Mouse (Mus musculus) adrenal gland, postnatal 14 days (tissue): Measurements from ENCODE around the gene Fxyd7. TPM values are rescaled to one million over a fixed set of nuclear protein-coding genes. Genes with fewer than 3 reads are reported as not detected.
A peak's percentile ranks its signal among the peaks of the same experiment; 100 is the strongest.

ENCODE experiments used
- DNase-seq: peaks from one replicate; pipeline ENCODE4 v3.0.0; 2021; ENCODE audit warnings: mixed read lengths
- total RNA-seq: library from RNA; stranded (reverse); gene quantifications from 2 replicates; pipeline ENCODE4 v1.2.3, GENCODE M21; 2021

The Fxyd7 gene
- total RNA-seq, 1 experiment from 2014 or later = 3.6 TPM

DNA sequence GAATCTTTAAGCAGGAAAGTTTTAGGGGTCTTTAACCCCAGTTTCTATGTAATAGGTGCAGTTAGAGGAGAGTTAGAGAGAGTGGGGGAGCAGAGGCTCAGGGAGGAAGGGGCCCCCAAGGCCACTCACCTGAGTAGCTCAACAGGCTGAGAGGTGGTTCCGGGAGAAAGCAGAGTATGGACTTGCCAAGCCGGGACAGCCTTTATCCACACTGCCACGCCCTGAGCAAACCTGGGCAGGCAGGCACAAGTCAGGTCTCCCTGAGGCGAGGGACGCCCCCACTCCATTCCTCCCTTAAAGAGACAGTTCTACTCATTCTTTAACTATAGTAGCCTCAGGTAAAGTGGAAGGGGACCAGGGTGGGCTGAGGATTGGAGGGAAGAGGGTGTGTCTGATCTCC, 25.2 kb upstream of the Fxyd7 start, which contains the start of gene Fxyd3:
Gene Fxyd3 (minus strand): TSS at position 213 of the 400 bp plus-strand sequence.
- DNase-seq = no peak

DNA sequence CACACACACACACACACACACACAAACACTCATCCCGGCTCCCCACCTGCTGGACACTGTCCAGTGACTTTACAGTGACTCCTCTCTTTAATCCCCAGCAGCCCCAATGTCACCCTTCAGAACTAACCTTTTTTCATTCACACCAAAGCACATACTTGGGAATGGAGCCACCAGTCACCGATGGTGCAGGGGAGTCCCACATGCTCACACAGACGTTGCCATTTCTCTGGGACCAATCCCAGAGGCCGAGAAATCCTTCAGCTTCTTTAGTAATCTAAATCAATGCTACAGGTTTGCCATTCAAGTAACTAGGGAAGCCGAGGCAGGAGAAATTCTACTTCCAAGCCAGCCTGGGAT, 23.4 kb upstream of the Fxyd7 start:
- no peak for DNase-seq

DNA sequence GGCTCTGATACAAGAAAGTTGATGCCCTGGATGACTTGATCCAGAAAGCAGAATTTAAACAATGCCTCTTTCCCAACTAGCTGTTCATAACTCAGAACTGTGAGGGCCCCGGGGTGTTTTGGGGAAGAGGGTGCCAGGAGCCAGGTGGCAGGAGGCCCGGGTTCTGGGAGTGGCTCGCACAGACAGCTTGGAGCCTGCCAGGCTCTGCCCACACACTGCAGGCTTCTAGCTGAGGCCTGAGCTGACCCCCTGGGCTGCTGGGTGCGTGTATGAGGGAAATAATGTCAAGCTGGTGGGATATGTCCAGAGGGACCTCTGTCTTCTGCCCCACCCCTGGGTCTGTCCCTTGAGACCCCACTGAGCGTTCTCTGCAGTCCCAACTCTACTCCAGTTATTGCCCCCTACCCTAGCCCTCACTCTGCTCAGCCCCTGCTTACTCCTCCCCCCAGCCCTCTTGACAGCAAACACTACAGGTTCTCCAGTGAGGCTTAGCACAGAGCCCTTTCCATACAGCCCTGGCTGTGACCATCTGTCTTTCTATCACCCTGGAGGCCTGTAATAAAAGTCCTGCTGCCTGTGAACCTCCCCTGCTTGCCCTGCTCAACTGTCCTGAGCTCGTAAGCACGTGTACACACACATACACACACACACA, 22.9 kb upstream of the Fxyd7 start:
- DNase-seq = no peak

DNA sequence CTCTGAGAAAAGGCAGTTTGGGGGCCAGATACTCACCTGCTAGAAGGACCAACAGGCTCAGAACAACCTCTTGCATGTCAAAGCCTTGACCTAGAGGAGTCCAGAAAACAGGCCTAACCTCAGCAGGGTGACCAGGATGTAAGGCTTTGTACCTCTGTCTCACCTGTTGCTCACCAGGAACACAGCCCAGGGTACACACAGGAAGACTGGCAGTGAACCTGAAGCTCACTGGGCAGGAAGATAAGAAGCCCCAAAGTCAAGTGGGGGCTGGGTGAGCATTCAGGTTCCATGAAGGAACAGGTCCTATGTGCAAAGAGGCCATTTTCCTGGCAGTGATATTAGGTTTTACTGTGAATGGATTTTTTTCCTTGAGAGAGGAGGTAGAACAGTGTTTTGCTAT, 22.3 kb upstream of the Fxyd7 start:
- no peak for DNase-seq

DNA sequence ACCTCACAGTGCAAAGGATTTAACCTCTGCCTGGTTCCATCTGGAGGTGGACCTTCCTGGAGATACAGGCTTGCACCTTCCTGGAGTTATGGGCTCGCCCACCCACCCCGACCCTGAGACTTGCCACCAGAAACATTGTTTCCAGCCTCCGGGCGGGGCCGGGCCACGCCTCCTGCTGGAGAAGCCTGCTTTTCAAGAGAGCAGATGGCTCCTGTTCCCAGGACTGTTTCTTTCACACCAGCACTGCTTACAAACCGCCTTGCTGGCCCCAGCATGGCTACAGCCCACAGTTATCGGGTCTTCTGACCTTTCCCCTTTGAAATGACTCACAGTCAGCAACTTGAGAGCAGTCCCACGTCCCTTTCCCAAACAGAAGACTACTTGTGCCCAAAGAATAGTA, 21.1 kb upstream of the Fxyd7 start:
- no peak for DNase-seq

DNA sequence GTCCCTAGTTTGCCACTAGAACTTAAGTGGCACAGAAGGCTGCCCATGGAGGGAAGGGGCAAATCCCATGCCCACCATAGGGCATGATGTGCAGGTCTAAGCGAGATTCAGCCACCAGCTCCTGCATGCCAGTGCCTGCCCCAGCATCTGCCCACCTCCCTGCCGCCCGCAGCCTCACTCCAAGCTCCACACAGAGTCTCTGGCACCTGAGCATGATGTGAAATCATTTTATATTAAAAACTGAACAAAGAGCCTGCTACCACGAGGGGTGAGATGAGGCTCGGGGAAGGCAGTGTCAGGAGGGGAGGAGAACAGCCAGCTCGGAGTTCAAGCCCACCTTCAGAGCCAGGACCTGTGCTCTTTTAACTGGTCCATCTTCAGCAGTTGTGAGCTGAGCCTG, 19.1 kb upstream of the Fxyd7 start:
- DNase-seq = no peak

DNA sequence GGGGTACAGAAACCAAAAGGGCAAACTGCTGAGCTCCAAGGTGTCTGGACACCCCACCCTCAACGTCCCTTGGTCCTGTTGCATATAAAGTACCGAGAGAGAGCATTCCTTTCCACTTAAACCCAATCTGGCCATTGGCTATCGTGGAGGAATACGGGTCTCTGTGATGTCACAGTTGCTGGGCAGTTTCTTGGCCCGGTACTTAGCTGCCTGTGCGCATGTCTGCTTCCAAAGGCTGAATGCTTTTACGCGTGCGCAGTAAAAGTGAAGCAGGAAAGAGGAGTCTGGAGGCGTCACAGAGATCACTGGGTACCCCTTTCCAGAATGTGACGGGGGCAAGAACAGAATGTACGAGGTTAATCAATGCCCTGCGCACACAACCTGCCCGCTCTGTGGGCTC, 18.2 kb upstream of the Fxyd7 start:
- no peak for DNase-seq

DNA sequence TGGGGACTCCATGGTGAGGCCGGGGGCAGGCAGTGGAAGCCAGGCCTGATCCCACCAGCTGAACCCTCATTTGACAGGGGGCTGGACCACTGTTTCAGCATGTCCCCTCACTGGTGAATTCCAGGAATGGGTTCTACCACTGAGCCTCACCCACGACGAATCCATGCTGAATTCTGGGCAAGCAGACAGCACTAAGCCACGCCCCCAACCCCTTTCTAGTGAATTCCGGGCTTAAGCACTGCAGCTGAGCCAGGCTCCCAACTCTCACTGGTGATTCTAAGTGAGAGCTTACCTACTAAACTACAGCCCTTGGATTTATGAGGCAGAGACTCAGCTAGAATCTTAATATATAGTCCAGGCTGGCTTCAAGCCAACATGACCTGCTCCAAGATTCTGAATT, 16.6 kb upstream of the Fxyd7 start:
- DNase-seq = peak; percentile 47

DNA sequence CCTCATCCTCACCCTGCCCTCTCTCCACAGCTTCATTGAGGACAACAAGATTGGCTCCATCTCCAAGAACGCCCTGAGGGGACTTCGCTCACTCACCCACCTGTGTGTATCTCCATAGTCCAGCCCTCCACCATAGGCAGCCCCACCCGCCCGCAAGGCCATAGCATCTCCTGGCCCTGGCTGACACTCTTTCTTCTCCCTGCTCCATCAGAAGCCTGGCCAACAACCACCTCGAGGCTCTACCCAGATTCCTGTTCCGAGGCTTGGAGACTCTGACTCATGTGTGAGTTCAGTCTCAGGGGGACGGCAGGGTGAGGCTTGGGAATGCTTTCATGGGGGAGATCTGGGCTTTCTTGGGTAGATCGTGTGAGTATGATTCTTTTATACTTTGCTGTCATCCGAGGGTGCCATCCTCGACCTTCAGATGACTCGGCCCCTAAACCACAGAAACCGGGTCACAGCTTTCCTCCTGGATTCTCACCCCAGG, 11.8 kb upstream of the Fxyd7 start:
- no peak for DNase-seq

DNA sequence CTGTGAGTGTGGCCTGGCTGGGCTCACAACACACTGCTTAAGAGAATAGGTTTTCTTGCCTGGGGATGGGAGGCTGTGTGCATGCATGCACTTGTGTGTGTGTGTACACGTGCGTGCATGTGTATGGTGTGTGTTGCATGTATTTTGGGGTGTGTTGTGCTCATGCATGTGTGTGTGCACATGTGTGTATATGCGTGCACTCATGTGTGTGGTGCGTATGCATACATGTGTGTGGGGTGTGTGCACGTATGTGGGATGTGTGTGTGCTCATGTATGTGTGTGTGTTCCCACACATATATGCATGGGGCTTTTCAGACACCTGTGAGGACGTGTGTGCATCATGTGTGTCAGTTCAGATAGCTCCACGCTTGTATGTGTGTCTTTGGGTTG, 9.3 kb upstream of the Fxyd7 start:
- no peak for DNase-seq

DNA sequence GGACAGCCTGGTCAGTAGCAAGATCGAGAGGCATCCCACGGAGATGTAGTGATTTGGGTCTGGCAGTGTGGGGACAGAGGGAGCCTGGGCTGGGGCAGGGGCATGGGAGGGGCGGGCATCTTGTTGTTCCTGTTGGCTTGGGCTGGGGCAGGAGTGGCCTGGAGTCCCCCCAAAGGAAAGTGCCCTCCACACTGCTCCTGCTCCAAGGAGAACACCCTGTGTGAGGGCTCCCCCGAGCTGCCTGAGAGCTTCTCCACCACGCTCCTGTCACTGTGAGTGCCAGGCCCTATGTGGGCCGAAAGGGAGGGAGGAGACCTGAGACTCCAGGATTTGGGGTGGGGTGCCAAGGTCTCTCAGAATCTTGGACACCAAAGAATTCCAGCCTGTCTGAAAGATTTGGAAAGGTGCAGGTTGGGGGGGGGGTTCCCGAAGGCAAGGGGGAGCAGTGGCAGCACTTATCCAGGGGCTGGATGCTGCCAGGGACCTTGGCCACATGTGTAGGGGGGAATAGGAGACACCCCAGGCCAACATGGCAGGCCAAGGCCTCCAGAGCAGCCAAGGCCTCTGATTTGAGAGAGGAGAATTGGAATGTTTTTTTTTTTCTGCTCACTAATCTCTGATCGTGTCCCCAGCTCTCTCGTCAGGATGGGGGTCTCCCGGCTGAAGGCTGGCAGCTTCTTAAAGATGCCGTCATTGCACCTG, 8.8 kb upstream of the Fxyd7 start:
- peak; percentile 13 for DNase-seq

DNA sequence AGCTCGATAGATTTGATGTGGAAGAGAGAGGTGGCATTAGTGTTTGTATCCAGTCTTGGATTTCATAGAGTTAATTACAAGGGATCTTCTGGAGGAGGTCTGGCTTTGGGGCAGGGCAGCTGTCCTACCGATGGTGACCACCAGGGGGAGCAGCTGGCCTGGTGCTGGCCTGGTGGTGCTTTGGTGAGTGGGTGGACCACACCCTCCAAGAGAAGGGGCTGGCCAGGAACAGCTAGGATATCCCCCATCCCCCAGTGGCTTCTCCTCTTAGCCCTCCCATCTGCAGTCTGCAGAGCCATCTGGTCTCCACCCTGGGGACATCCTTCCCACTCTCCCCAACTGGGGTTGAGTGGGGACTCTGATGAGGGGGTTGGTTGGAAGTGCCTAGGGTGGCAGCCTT, 7.8 kb upstream of the Fxyd7 start, which contains the start of gene Lgi4:
Gene Lgi4 (plus strand): TSS at position 235 of the 400 bp plus-strand sequence.
- DNase-seq = peak; percentile 90

DNA sequence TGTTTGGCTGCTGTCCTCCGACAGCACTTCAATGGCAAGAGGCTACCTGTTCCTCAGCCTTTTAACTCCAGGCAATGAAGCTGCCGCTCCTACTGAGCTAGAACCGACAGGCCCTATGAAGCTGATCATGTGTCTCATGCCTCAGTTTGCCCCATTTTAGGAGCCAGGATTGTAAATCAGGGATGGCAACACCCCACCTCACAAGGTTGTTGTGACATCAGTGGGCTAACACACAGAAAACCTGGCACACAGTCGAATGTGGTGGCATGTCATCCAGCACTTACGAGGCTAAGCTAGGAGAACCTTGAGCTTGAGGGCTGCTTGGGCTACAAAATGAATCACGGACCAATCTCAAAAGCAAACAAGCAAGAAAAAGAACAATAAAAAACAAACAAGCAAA, 6.9 kb upstream of the Fxyd7 start:
- peak; percentile 53 for DNase-seq

DNA sequence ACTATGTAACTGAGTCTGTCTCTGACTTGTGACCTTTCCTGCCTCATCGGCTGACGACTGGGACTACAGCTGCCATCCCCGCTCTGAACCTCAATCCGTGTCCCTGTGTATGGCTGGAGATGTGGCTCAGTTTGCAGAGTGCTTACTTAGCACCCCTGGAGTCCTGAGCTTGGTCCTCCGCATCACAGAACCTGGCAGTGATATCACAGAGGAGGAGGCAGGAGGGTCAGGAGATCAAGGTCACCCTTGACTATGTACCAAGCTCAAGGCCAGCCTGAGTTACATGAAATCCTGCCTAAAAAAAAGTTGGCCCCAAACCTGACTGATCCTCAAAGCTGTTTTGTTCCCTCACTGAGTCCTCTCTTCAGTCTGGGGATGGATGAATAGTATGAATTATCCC, 6.5 kb upstream of the Fxyd7 start:
- DNase-seq = no peak

DNA sequence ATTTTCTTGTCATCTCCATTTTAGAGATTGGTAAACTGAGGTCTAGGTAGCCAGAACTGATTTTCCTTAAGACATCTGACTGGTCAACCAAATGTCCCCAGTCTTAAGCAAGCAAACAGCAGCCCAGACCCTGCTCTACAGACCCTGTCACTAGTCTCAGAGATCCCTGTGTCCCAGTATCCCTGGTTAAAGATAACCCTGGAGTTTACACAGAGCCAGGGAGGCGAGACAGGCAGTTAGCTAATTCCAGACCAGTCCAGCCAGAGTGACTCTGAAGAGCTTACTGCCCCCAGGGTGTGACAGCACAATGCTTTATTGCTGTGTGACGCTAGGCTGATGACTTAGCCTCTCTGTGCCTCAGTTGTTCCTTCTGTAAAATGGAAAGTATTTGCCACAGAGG, 5.8 kb upstream of the Fxyd7 start, which contains the start of gene Fxyd1:
Gene Fxyd1 (minus strand): TSS at position 129 of the 400 bp plus-strand sequence.
- DNase-seq = no peak

DNA sequence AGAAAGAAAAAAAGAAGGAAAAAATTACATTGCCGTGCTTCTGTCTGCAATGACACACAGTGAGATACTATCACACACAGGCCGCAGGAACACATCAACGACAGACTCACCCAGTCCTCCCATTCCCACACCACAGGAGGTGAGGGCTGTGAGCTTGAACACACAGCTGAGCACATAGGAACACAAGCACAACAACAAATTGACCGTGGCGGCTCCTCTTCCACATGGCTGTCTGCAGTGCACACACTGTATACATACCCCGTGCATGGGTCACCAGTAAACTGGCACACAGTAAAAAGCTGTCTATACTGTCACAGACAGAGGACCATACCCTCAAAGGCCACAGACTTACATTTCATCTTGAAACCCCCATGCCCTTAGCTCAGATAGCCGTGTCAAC, 5.2 kb upstream of the Fxyd7 start:
- no peak for DNase-seq

DNA sequence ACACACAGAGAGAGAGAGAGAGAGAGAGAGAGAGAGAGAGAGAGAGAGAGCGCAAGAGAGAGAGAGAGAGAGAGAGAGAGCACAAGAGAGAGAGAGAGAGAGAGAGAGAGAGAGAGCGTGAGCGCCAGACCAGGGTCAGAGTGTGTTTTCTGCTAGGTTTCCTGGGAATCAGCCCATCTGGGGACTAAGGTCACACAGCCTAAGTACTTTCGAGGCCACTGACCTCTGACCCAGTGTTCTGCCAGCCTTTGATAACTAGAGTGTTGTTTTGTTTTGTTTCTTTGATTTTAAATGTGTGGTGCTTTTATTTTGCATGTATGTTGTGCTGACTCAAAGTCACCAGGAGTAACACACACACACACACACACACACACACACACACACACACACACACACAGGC, 4.6 kb upstream of the Fxyd7 start:
- no peak for DNase-seq

DNA sequence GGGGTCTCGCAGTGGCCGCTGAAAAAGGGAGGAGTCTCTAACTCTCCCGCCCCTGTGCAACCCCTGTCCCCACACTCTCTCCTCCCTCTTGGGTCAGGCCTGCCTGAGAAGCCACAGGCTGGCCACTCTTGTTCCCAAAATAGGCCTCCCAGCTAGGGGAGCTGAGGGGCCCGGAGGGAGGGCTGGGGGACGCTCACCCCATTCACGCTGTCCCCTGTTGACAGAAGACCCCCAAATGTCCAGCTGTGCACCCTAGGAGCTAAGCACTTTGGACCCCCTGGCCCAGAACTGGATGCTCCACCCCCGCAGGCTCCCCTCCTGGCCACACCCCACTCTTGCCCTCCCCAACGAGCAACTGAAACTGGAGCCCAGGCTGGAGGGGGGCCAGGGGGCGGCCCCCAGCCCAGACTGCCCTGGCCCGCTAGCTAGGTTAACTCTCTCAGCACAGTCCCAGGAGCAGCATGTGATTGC, 4.1 kb upstream of the Fxyd7 start:
- DNase-seq = peak; percentile 91

DNA sequence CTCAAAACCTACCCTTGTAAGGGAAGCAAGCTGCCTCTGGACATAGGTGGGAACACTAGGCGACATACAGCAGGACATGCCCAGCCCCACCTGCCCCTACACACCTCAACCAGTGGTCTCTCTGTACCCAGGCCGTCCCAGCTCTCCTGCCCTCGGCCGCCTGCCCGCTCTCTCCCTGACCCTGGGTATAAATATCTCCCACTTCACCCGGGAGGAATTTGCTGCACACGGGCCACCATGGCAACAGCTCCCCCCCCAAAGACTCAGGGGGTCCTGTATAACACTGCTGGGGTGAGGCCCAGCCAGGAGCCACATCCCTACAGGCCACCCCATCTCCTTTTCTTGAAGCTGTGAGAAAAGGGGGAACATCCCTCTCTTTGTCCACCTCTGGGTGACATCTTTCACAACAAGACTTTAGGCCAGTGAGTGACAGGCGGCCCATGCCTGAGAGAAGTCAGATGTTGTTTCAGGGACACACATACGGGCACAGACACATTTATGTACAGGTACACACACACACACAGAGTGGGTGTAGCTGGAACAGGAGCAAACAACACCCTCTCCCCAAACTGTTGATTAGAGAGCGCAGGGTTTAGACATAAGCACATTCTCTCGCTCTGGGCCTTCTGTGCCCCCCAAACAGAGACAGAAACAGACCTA, 3.5 kb upstream of the Fxyd7 start:
- DNase-seq = peak; percentile 61

DNA sequence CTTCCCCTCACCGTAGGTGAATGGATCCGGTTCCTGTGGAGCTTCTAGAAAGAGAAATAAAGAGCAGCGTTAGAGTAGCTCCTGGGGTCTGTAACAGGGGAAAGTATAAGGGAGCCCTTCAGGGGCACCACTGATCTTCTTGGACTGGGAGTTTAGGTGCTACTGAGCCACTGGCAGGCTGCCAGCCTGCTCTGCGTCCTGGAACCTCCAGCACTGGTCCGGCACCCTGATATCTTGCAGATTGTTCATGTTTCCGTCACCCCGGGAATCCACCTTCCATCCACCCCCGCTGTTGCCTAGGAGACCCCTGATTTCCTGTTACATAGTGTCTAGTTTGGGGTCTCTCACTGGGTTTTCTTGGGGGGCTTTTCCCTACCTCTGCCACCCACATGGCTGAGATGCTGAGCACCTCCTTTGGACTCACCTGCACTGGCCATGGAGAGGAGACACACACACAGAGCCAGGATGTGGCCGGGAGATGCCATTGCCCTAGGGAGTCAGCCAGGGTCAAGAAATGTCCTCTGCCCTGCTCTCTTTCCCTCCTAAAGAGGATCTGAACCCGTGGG, 2.7 kb upstream of the Fxyd7 start:
- DNase-seq = no peak

DNA sequence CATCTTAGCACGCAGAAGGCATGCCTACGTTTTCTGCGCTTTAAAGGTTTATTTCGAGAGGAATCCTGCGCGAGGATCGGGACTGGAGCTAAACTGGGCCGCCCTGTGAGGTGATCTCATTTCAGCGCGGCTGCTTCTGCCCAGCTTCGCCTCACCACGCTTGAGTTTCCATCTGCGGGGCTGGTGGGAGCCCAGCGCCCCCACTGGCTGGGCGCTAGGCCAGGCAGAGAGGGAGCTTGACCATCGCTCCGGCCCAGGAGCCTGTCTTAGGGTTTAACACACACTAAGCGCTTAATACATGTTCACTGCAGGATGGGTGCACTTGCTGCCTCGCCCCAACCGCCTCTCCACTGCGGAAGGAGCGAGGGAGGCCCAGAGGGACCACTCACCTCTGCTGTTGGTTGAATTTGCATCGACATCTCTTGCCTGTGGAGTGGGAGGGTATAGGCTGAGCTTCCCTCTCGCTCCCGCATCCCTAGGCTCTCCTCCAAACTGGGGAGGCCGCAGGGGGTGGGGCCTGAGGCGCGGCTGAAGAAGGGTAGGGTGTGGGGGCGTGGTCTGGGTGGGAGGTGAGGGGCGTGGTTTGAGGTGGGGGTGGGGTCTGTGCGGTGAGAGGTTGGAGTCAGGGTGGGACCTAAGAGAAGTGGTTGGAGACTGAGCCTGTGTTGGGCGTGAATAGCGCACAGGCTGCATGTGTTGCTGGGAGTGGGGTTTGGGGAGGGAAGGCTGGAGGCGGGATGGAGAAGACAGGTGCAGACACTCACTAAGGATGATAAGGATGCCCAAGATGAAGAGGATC, 1.6 kb upstream of the Fxyd7 start:
- peak; percentile 58 for DNase-seq

DNA sequence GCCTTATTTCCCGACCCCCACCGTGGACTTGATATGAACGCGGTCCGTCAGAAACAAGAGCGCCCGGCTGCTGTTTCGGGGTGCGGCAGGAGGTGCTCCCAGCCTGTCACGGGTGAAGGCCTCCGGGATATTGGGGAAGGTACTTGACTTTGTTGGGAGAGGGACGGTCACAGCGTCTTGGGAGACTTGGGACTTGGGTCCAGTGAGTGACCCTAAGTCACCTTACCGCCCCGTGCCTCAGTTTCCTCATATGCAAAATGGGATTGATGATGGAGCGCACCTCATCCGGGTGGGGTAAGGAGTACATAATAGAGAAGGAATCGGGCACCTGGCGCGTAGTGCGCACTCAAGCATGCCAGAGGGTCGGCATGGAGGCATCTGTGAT, 976 bp upstream of the Fxyd7 start:
- no peak for DNase-seq
